Mouse (Mus musculus): ENCODE data around the gene Fndc9. TPM values are rescaled to one million over a fixed set of nuclear protein-coding genes. Genes with fewer than 3 reads are reported as not detected.

The Fndc9 gene
- polyA plus RNA-seq, 1 experiment from 2014 or later = 1.9 TPM

- no peak overlapping the region for H3K9ac ChIP-seq (replicated peaks; ENCODE audit: low read depth, low read length)
- no peaks in the 10 kb centered on the region for H3K4me1 ChIP-seq (ENCODE audit: control insufficient read depth, insufficient read depth, low read length)
- no peak overlapping the region for H3K27ac ChIP-seq (ENCODE audit: low read depth, low read length)
- ATAC-seq (ENCODE audit: low read depth) = no peak
- H3K27me3 ChIP-seq (ENCODE audit: control insufficient read depth, insufficient read depth, low read length) = no peaks in the 10 kb centered on the region
- no peak overlapping the region for H3K4me2 ChIP-seq (ENCODE audit: low read depth, low read length)
- WGBS = 92% methylated on average over 11 of the region's 11 CpGs
- H3K36me3 ChIP-seq (ENCODE audit: control insufficient read depth, insufficient read depth, low read length) = peaks cover 74% of the 10 kb centered on the region
- H3K4me3 ChIP-seq (ENCODE audit: low read depth, low read length) = no peak overlapping the region
- H3K9me3 ChIP-seq (ENCODE audit: control insufficient read depth, low read length) = no peaks in the 10 kb centered on the region
Measured at GRCm38 (mm10) chr11:46265031-46265786, 29.9 kb downstream of the Fndc9 start.

- no peaks in the 10 kb centered on the region for H3K4me1 ChIP-seq (ENCODE audit: control insufficient read depth, insufficient read depth, low read length)
- no peaks in the 10 kb centered on the region for H3K9me3 ChIP-seq (ENCODE audit: control insufficient read depth, low read length)
- 29% methylated on average over 7 of the region's 7 CpGs for WGBS
- ATAC-seq (ENCODE audit: low read depth) = peak; percentile 82
- H3K27me3 ChIP-seq (ENCODE audit: control insufficient read depth, insufficient read depth, low read length) = no peaks in the 10 kb centered on the region
- peaks cover 67% of the 10 kb centered on the region for H3K36me3 ChIP-seq (ENCODE audit: control insufficient read depth, insufficient read depth, low read length)
- no peak overlapping the region for H3K9ac ChIP-seq (replicated peaks; ENCODE audit: low read depth, low read length)
- no peak overlapping the region for H3K27ac ChIP-seq (ENCODE audit: low read depth, low read length)
- H3K4me2 ChIP-seq (ENCODE audit: low read depth, low read length) = no peak overlapping the region
- no peak overlapping the region for H3K4me3 ChIP-seq (ENCODE audit: low read depth, low read length)
Measured at GRCm38 (mm10) chr11:46268991-46269390, 33.7 kb downstream of the Fndc9 start.

- Histone ChIP-seq H3K27me3 (ENCODE audit: control insufficient read depth, insufficient read depth, low read length) (no peaks in the 10 kb centered on the region), H3K27ac (ENCODE audit: low read depth, low read length) (no peak overlapping the region), H3K36me3 (ENCODE audit: control insufficient read depth, insufficient read depth, low read length) (peaks cover 68% of the 10 kb centered on the region), H3K4me2 (ENCODE audit: low read depth, low read length) (no peak overlapping the region), H3K4me1 (ENCODE audit: control insufficient read depth, insufficient read depth, low read length) (no peaks in the 10 kb centered on the region), H3K9me3 (ENCODE audit: control insufficient read depth, low read length) (no peaks in the 10 kb centered on the region), H3K4me3 (ENCODE audit: low read depth, low read length) (no peak overlapping the region), H3K9ac (replicated peaks; ENCODE audit: low read depth, low read length) (no peak overlapping the region)
- peak; percentile 35; the same call in 1 of the 2 replicates for ATAC-seq (ENCODE audit: low read depth)
- WGBS = 84% methylated on average over 9 of the region's 9 CpGs
Measured at GRCm38 (mm10) chr11:46269391-46269790, 34.1 kb downstream of the Fndc9 start.

GRCm38 (mm10) chr11:46269893-46270292, 34.6 kb downstream of the Fndc9 start:
- WGBS = 78% methylated on average over 3 of the region's 3 CpGs
- Histone ChIP-seq H3K36me3 (ENCODE audit: control insufficient read depth, insufficient read depth, low read length) (peaks cover 68% of the 10 kb centered on the region), H3K27ac (ENCODE audit: low read depth, low read length) (no peak overlapping the region), H3K4me3 (ENCODE audit: low read depth, low read length) (no peak overlapping the region), H3K4me1 (ENCODE audit: control insufficient read depth, insufficient read depth, low read length) (no peaks in the 10 kb centered on the region), H3K9me3 (ENCODE audit: control insufficient read depth, low read length) (no peaks in the 10 kb centered on the region), H3K27me3 (ENCODE audit: control insufficient read depth, insufficient read depth, low read length) (no peaks in the 10 kb centered on the region), H3K4me2 (ENCODE audit: low read depth, low read length) (no peak overlapping the region), H3K9ac (replicated peaks; ENCODE audit: low read depth, low read length) (no peak overlapping the region)
- no peak for ATAC-seq (ENCODE audit: low read depth)

- Histone ChIP-seq H3K27me3 (ENCODE audit: control insufficient read depth, insufficient read depth, low read length) (no peaks in the 10 kb centered on the region), H3K36me3 (ENCODE audit: control insufficient read depth, insufficient read depth, low read length) (peaks cover 61% of the 10 kb centered on the region), H3K9ac (replicated peaks; ENCODE audit: low read depth, low read length) (no peak overlapping the region), H3K4me2 (ENCODE audit: low read depth, low read length) (no peak overlapping the region), H3K4me1 (ENCODE audit: control insufficient read depth, insufficient read depth, low read length) (no peaks in the 10 kb centered on the region), H3K27ac (ENCODE audit: low read depth, low read length) (no peak overlapping the region), H3K9me3 (ENCODE audit: control insufficient read depth, low read length) (no peaks in the 10 kb centered on the region), H3K4me3 (ENCODE audit: low read depth, low read length) (no peak overlapping the region)
- no peak for ATAC-seq (ENCODE audit: low read depth)
- WGBS = 71% methylated on average over 8 of the region's 8 CpGs
Measured at GRCm38 (mm10) chr11:46272058-46272681, 36.8 kb downstream of the Fndc9 start.

GRCm38 (mm10) chr11:46273969-46274368, 38.6 kb downstream of the Fndc9 start:
- no peaks in the 10 kb centered on the region for H3K4me1 ChIP-seq (ENCODE audit: control insufficient read depth, insufficient read depth, low read length)
- H3K27me3 ChIP-seq (ENCODE audit: control insufficient read depth, insufficient read depth, low read length) = no peaks in the 10 kb centered on the region
- H3K27ac ChIP-seq (ENCODE audit: low read depth, low read length) = no peak overlapping the region
- no peak for ATAC-seq (ENCODE audit: low read depth)
- H3K36me3 ChIP-seq (ENCODE audit: control insufficient read depth, insufficient read depth, low read length) = peaks cover 61% of the 10 kb centered on the region
- H3K4me3 ChIP-seq (ENCODE audit: low read depth, low read length) = no peak overlapping the region
- no peaks in the 10 kb centered on the region for H3K9me3 ChIP-seq (ENCODE audit: control insufficient read depth, low read length)
- no peak overlapping the region for H3K4me2 ChIP-seq (ENCODE audit: low read depth, low read length)
- H3K9ac ChIP-seq (replicated peaks; ENCODE audit: low read depth, low read length) = no peak overlapping the region
- WGBS = 99% methylated on average over 3 of the region's 3 CpGs

GRCm38 (mm10) chr11:46275302-46275701, 40.0 kb downstream of the Fndc9 start:
- peaks cover 64% of the 10 kb centered on the region for H3K36me3 ChIP-seq (ENCODE audit: control insufficient read depth, insufficient read depth, low read length)
- WGBS = 11% methylated on average over 6 of the region's 6 CpGs
- no peaks in the 10 kb centered on the region for H3K4me1 ChIP-seq (ENCODE audit: control insufficient read depth, insufficient read depth, low read length)
- no peak overlapping the region for H3K4me2 ChIP-seq (ENCODE audit: low read depth, low read length)
- ATAC-seq (ENCODE audit: low read depth) = peak; percentile 83; the same call in 1 of the 2 replicates
- H3K27ac ChIP-seq (ENCODE audit: low read depth, low read length) = no peak overlapping the region
- no peaks in the 10 kb centered on the region for H3K27me3 ChIP-seq (ENCODE audit: control insufficient read depth, insufficient read depth, low read length)
- H3K4me3 ChIP-seq (ENCODE audit: low read depth, low read length) = no peak overlapping the region
- no peak overlapping the region for H3K9ac ChIP-seq (replicated peaks; ENCODE audit: low read depth, low read length)
- no peaks in the 10 kb centered on the region for H3K9me3 ChIP-seq (ENCODE audit: control insufficient read depth, low read length)

GRCm38 (mm10) chr11:46276168-46276567, 40.8 kb downstream of the Fndc9 start:
- H3K27me3 ChIP-seq (ENCODE audit: control insufficient read depth, insufficient read depth, low read length) = no peaks in the 10 kb centered on the region
- H3K27ac ChIP-seq (ENCODE audit: low read depth, low read length) = no peak overlapping the region
- H3K36me3 ChIP-seq (ENCODE audit: control insufficient read depth, insufficient read depth, low read length) = peaks cover 66% of the 10 kb centered on the region
- H3K4me1 ChIP-seq (ENCODE audit: control insufficient read depth, insufficient read depth, low read length) = no peaks in the 10 kb centered on the region
- H3K9me3 ChIP-seq (ENCODE audit: control insufficient read depth, low read length) = no peaks in the 10 kb centered on the region
- ATAC-seq (ENCODE audit: low read depth) = no peak
- no peak overlapping the region for H3K9ac ChIP-seq (replicated peaks; ENCODE audit: low read depth, low read length)
- H3K4me2 ChIP-seq (ENCODE audit: low read depth, low read length) = no peak overlapping the region
- H3K4me3 ChIP-seq (ENCODE audit: low read depth, low read length) = no peak overlapping the region
- WGBS = 92% methylated on average over 8 of the region's 8 CpGs

- H3K4me3 ChIP-seq (ENCODE audit: low read depth, low read length) = no peak overlapping the region
- H3K27me3 ChIP-seq (ENCODE audit: control insufficient read depth, insufficient read depth, low read length) = no peaks in the 10 kb centered on the region
- peak; percentile 26; the same call in 1 of the 2 replicates for ATAC-seq (ENCODE audit: low read depth)
- H3K9me3 ChIP-seq (ENCODE audit: control insufficient read depth, low read length) = no peaks in the 10 kb centered on the region
- 40% methylated on average over 5 of the region's 5 CpGs for WGBS
- peaks cover 64% of the 10 kb centered on the region for H3K36me3 ChIP-seq (ENCODE audit: control insufficient read depth, insufficient read depth, low read length)
- H3K4me1 ChIP-seq (ENCODE audit: control insufficient read depth, insufficient read depth, low read length) = no peaks in the 10 kb centered on the region
- no peak overlapping the region for H3K9ac ChIP-seq (replicated peaks; ENCODE audit: low read depth, low read length)
- H3K4me2 ChIP-seq (ENCODE audit: low read depth, low read length) = no peak overlapping the region
- no peak overlapping the region for H3K27ac ChIP-seq (ENCODE audit: low read depth, low read length)
Measured at GRCm38 (mm10) chr11:46276778-46277177, 41.4 kb downstream of the Fndc9 start.

Data from neural tube, embryonic 14.5 days (tissue).